Mouse (Mus musculus) ES-E14 (cell line): Measurements from ENCODE around the gene P3h3.

Experiments
- CHD2 ChIP-seq: IDR thresholded peaks from 2 replicates; pipeline ENCODE4 v1.6.1; 2014; ENCODE audit warnings: mild to moderate bottlenecking, low read depth, low read length, inconsistent platforms
- HCFC1 ChIP-seq: IDR thresholded peaks from 2 replicates; pipeline ENCODE4 v1.6.1; 2012; ENCODE audit warnings: low read length, inconsistent platforms, borderline replicate concordance; ENCODE audit not compliant: insufficient read depth
- MAFK ChIP-seq: IDR thresholded peaks from 2 replicates; pipeline ENCODE4 v1.6.1; 2014; ENCODE audit warnings: mild to moderate bottlenecking, low read depth, low read length, inconsistent platforms; ENCODE audit not compliant: insufficient read depth
- ZC3H11A ChIP-seq: IDR thresholded peaks from 2 replicates; pipeline ENCODE4 v1.6.1; 2012; ENCODE audit warnings: low read depth, mild to moderate bottlenecking, inconsistent platforms, low read length, borderline replicate concordance

DNA sequence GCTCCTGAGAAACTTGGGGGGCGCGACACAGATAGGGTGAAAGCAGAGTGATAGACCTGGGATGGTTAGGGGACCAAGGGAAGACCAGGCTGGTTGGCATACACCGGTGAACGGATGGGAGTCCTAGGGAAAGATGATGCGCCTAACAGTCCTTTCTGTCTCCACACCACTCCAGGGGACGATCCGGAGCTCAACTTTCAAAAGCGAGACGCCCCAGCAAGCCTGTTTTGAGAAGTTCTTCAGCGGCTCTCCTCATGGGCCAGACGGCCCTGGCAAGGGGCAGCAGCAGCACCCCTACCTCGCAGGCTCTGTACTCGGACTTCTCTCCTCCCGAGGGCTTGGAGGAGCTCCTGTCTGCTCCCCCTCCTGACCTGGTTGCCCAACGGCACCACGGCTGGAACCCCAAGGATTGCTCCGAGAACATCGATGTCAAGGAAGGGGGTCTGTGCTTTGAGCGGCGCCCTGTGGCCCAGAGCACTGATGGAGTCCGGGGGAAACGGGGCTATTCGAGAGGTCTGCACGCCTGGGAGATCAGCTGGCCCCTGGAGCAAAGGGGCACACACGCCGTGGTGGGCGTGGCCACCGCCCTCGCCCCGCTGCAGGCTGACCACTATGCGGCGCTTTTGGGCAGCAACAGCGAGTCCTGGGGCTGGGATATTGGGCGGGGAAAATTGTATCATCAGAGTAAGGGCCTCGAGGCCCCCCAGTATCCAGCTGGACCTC, 48.3 kb downstream of the P3h3 start:
- no peak for TF ChIP-seq MAFK
- TF ChIP-seq HCFC1: no peak
- no peak for TF ChIP-seq CHD2
- TF ChIP-seq ZC3H11A: no peak
